In genomic region chr15:68412697-68413096, GRCm38 (mm10) we compare ENCODE assay signal across 25 mouse cellular contexts.
DNase-seq lines count a peak whose midpoint lies in the region; ATAC-seq lines count a peak whose summit lies in the region.
"Had no signal": no experiment of that assay in that cellular context is flagged by ENCODE, and none has a peak within 500 bp of the region (broad histone marks: within the 10 kb centered on the region; RNA-seq: fewer than 3 reads in every experiment).

No protein-coding gene starts in this region.

- intact Hi-C loops in heart, postnatal 10 days (cut with DNase I), result no loop called here

- peak overlapping the region; percentile 62 for H3K27ac ChIP-seq in heart, embryonic 13.5 days (replicated peaks)
- H3K27ac ChIP-seq: forebrain, embryonic 13.5 days; layer of hippocampus, adult 2 months; left cerebral cortex, adult 2 months; liver, embryonic 12.5 days had no signal

- no peak overlapping the region for H3K4me3 ChIP-seq in heart, embryonic 13.5 days
- H3K4me3 ChIP-seq: forebrain, embryonic 13.5 days; layer of hippocampus, adult 2 months; left cerebral cortex, adult 2 months; liver, embryonic 12.5 days had no signal

- H3K9me3 ChIP-seq in heart, embryonic 13.5 days, result no peaks in the 10 kb centered on the region
- H3K9me3 ChIP-seq: forebrain, embryonic 13.5 days; liver, embryonic 12.5 days had no signal

- no peak overlapping the region for H3K9ac ChIP-seq in heart, embryonic 13.5 days
- H3K9ac ChIP-seq: forebrain, embryonic 13.5 days; liver, embryonic 12.5 days; liver, postnatal 0 days had no signal

- peaks cover 12% of the 10 kb centered on the region for H3K27me3 ChIP-seq in heart, embryonic 13.5 days (replicated peaks)
- H3K27me3 ChIP-seq: forebrain, embryonic 13.5 days; liver, embryonic 12.5 days had no signal

- peak; percentile 50 to 72 for DNase-seq in heart, adult 18-20 months
- DNase-seq in heart, adult 8-10 months (ENCODE audit: low spot score), result peak; percentile 36
- peak; percentile 34 to 57 for DNase-seq in heart, postnatal 10 days
- DNase-seq in urinary bladder, postnatal 25 days (ENCODE audit: low spot score), result no peak
- no peak for DNase-seq in adrenal gland, postnatal 36 days
- no peak for DNase-seq in cerebellum, adult 9-10 months
- DNase-seq: adrenal gland, postnatal 25 days; cerebellum, adult 18-20 months; cerebellum, postnatal 14 days; gastrocnemius, postnatal 10 days; kidney, adult 2 months; kidney, postnatal 36 days; left cerebral cortex, postnatal 4 days; liver, postnatal 0 days; lung, postnatal 14 days; thymus, adult 2 months had no signal

- no peak overlapping the region for H3K4me2 ChIP-seq in heart, embryonic 13.5 days
- H3K4me2 ChIP-seq: forebrain, embryonic 13.5 days; liver, embryonic 12.5 days; midbrain, embryonic 11.5 days had no signal

- peaks cover 46% of the 10 kb centered on the region for H3K4me1 ChIP-seq in heart, embryonic 13.5 days
- H3K4me1 ChIP-seq: forebrain, embryonic 13.5 days; liver, embryonic 12.5 days had no signal

- H3K36me3 ChIP-seq in heart, embryonic 13.5 days, result no peaks in the 10 kb centered on the region
- H3K36me3 ChIP-seq: liver, embryonic 12.5 days had no signal

- WGBS in heart, embryonic 13.5 days, result 29% methylated on average over 2 of the region's 2 CpGs

- peak; percentile 34; the same call in 1 of the 2 replicates for ATAC-seq in heart, embryonic 13.5 days (ENCODE audit: extremely low read depth, insufficient number of reproducible peaks, low FRiP score, low TSS enrichment)
- ATAC-seq: CD4-positive, CD25-positive, alpha-beta regulatory T cell, adult 4 months; forebrain, embryonic 13.5 days; hindbrain, embryonic 16.5 days; liver, embryonic 12.5 days; liver, postnatal 0 days; midbrain, embryonic 16.5 days had no signal

Comparison
In these comparisons a context has a peak if more than half of its experiments do, and no peak if none do; other contexts are left out.
1. DNase-seq: peak in heart, adult 18-20 months (2 of 2), heart, adult 8-10 months (single experiment) and heart, postnatal 10 days (2 of 2); none in urinary bladder, postnatal 25 days (single experiment), adrenal gland, postnatal 36 days (0 of 2) and cerebellum, adult 9-10 months (single experiment).